Mouse (Mus musculus) lung, embryonic 14.5 days (tissue): ENCODE measurements around the gene Slc26a10. TPM values are rescaled to one million over a fixed set of nuclear protein-coding genes. Genes with fewer than 3 reads are reported as not detected.
"Not testable (repeated sequence)": the region's sequence is repeated elsewhere in the genome, so short reads cannot be mapped to it uniquely, and the experiment has no call there.

Experiments used
- ATAC-seq: fragments of 200-750 bp; cut with Nextera tagmentation; 2 replicates; pipeline ENCODE4 v1.8.0; 2017; ENCODE audit warnings: mild to moderate bottlenecking, moderate TSS enrichment, moderate library complexity; ENCODE audit not compliant: insufficient read depth
- DNase-seq: peaks from one replicate; pipeline ENCODE4 v3.0.0-alpha.2; 2015
- H3K27ac ChIP-seq: fragments of 300-500 bp; sonication (generic); 2 replicates; pipeline ENCODE4 v1.5.1; 2014; ENCODE audit warnings: low read depth, mild to moderate bottlenecking, moderate library complexity
- H3K27me3 ChIP-seq: fragments of 300-500 bp; sonication (generic); 2 replicates; pipeline ENCODE4 v1.6.1; 2014; ENCODE audit warnings: low read length, control low read depth; ENCODE audit not compliant: insufficient read depth
- H3K36me3 ChIP-seq: fragments of 300-500 bp; sonication (generic); 2 replicates; pipeline ENCODE4 v1.6.1; 2014; ENCODE audit warnings: control low read depth; ENCODE audit not compliant: insufficient read depth
- H3K4me1 ChIP-seq: fragments of 300-500 bp; sonication (generic); 2 replicates; pipeline ENCODE4 v1.6.1; 2014; ENCODE audit warnings: antibody characterized with exemption, control low read depth; ENCODE audit not compliant: insufficient read depth
- H3K4me2 ChIP-seq: fragments of 300-500 bp; sonication (generic); 2 replicates; pipeline ENCODE4 v1.6.1; 2014; ENCODE audit warnings: mild to moderate bottlenecking
- H3K4me3 ChIP-seq: fragments of 300-500 bp; sonication (generic); 2 replicates; pipeline ENCODE4 v1.5.1; 2014; ENCODE audit warnings: low read depth, low read length
- H3K9ac ChIP-seq: fragments of 300-500 bp; sonication (generic); 2 replicates; pipeline ENCODE4 v1.6.1; 2014
- H3K9me3 ChIP-seq: fragments of 300-500 bp; sonication (generic); 2 replicates; pipeline ENCODE4 v1.6.1; 2016; ENCODE audit warnings: low read depth, low read length, control low read depth
- CTCF ChIP-seq: IDR thresholded peaks from 2 replicates; pipeline ENCODE4 v1.5.1; 2016; ENCODE audit warnings: antibody characterized with exemption, low read depth
- WGBS: fragments of 180-500 bp; shearing (Covaris S2); extraction: QIAGEN DNeasy Blood & Tissue Kit; methylation state at CpG from one replicate; pipeline ENCODE4 v1.1.7; 2014; 5-methylcytosine and 5-hydroxymethylcytosine counted together
- polyA plus RNA-seq: library from polyadenylated mRNA; unstranded; fragments of >200 nt; fragmentation: Nextera tagmentation; extraction: Ambion mirVana; gene quantifications from 2 replicates; pipeline ENCODE4 v1.2.1, GENCODE M21; 2014

Gene Slc26a10
- polyA plus RNA-seq, 1 experiment from 2014 or later: 0.09 TPM

DNA sequence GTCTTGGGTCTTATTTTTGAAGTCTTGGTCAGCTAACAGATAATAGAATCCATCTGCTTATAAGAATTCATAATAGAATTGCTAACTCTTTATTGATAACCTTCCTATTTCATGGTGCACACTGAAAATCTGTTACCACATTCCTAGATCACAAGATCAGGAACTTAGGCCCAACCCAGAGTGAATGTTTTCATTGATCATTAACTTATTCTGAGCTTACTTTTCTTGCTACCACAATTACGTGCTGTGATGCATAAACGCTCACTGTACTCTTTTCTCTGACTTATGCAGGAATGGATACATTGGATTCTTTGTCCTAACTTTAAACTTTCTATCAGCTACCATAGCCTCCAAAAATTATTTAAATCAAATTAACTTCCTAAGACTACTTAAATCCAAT, 26.2 kb downstream of the Slc26a10 start:
- DNase-seq (no peak), ATAC-seq (no peak)
- Histone ChIP-seq H3K27me3 (no peaks in the 10 kb centered on the region), H3K9ac (no peak overlapping the region), H3K36me3 (no peaks in the 10 kb centered on the region), H3K4me3 (no peak overlapping the region), H3K4me1 (no peaks in the 10 kb centered on the region), H3K9me3 (no peaks in the 10 kb centered on the region), H3K4me2 (no peak overlapping the region), H3K27ac (no peak overlapping the region)
- no peak for TF ChIP-seq CTCF
- 91% methylated on average over 2 of the region's 2 CpGs for WGBS

DNA sequence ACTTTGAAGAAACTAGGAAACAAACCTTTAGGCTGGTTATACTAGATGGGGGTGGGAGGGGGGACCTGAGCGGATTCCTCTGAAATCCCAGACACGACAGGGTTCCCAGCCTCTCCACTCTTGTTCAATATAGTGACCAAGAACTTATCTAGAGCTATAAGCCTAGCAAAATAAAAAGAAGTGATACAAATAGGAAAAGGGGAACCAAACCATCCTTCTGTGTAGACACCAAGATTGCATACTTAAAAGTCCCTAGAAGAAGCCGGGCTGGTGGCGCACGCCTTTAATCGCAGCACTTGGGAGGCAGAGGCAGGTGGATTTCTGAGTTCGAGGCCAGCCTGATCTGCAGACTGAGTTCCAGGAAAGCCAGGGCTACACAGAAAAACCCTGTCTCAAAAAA, 27.1 kb downstream of the Slc26a10 start:
- no peak for ATAC-seq
- H3K27me3 ChIP-seq: no peaks in the 10 kb centered on the region
- H3K4me3 ChIP-seq: no peak overlapping the region
- H3K36me3 ChIP-seq: no peaks in the 10 kb centered on the region
- 93% methylated on average over 7 of the region's 7 CpGs for WGBS
- H3K4me1 ChIP-seq: no peaks in the 10 kb centered on the region
- H3K9me3 ChIP-seq: no peaks in the 10 kb centered on the region
- no peak for TF ChIP-seq CTCF
- H3K9ac ChIP-seq: no peak overlapping the region
- no peak overlapping the region for H3K27ac ChIP-seq
- DNase-seq: no peak
- H3K4me2 ChIP-seq: no peak overlapping the region

DNA sequence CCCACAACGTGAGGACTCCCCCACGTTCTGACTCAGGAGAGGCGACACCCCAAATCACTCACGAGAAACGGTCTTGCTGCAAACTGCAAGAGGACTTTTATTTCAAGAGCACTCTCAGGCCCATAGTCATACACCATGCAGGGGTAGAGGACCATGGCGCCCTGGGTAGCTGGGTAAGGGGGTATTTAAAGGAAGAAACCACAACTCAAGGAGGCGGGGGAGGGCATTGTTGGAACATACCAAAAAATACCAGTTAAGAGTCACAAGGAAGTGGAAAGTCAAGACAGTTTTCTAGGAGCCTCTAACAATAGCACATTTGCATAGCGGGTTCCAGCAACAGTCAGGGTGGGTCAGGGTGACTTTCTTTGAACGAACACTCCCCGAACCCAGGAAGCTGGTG, 27.9 kb downstream of the Slc26a10 start:
- ATAC-seq, DNase-seq, H3K4me2 ChIP-seq, H3K27ac ChIP-seq, H3K27me3 ChIP-seq, H3K36me3 ChIP-seq, H3K4me1 ChIP-seq, H3K9ac ChIP-seq, H3K9me3 ChIP-seq, H3K4me3 ChIP-seq: not testable (repeated sequence)
- 81% methylated on average over 10 of the region's 10 CpGs for WGBS

DNA sequence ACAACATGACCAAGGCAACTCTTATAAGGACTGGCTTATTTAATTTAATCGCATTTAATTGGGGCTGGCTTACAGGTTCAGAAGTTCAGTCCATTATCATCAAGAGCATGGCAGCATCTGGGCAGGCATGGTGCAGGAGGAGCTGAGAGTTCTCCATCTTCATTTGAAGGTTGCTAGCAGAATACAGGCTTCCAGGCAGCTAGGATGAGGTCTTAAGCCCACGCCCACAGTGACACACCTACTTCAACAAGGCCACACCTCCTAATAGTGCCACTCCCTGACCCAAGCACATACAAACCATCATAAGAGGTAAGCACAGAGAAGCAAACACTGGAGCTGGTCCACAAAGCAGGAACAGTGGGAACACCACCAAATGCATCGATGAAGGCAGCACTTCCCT, 29.2 kb downstream of the Slc26a10 start:
- 79% methylated on average over 3 of the region's 3 CpGs for WGBS
- H3K4me2 ChIP-seq, H3K27me3 ChIP-seq, H3K27ac ChIP-seq, DNase-seq, H3K36me3 ChIP-seq, ATAC-seq, H3K9ac ChIP-seq, H3K4me3 ChIP-seq, H3K9me3 ChIP-seq, H3K4me1 ChIP-seq: not testable (repeated sequence)

DNA sequence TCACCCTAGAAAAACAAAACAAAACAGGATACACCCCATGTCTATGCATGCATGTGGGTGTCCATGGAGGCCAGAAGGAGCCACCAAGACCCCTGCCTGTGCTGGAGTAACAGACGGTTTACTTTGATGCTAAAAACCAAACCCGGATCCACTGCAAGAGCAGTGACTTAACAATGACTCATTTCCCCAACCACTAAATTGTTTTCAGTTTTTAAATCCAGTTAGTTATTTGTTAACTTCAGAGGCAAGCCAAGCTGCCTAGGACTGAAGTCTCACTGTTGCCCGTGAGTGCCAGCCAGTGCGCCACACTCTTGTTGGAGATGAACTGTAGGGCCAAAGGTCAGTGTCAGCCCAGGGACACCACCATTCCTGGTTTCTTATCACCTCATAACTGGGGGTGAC, 30.0 kb downstream of the Slc26a10 start:
- H3K27ac ChIP-seq: no peak overlapping the region
- H3K4me2 ChIP-seq: no peak overlapping the region
- H3K9me3 ChIP-seq: no peaks in the 10 kb centered on the region
- no peak overlapping the region for H3K4me3 ChIP-seq
- no peaks in the 10 kb centered on the region for H3K4me1 ChIP-seq
- WGBS: 61% methylated on average over 4 of the region's 4 CpGs
- ATAC-seq: no peak
- no peaks in the 10 kb centered on the region for H3K36me3 ChIP-seq
- no peak for TF ChIP-seq CTCF
- no peak for DNase-seq
- no peak overlapping the region for H3K9ac ChIP-seq
- no peaks in the 10 kb centered on the region for H3K27me3 ChIP-seq

DNA sequence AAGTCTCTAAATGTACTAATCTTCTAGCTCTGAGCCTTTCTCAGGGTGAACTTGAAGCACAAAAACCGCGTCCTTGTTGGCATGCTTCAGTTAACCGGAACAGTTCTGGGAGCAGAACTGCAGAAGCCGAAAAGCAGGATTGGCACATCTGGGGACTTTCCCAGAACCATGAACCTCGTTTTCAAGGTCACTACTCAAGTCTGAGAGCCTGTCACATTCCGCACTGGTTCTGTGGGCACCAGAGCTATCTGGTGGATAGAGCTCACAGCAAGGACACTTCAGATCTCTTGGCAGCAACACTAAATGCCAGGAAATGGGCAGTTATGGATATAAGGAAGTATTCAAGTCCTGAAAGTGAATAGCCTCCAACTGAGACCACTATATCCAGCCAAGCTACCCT, 33.3 kb downstream of the Slc26a10 start:
- H3K36me3 ChIP-seq: no peaks in the 10 kb centered on the region
- TF ChIP-seq CTCF: no peak
- H3K27me3 ChIP-seq: no peaks in the 10 kb centered on the region
- H3K27ac ChIP-seq: no peak overlapping the region
- H3K4me1 ChIP-seq: no peaks in the 10 kb centered on the region
- H3K4me3 ChIP-seq: no peak overlapping the region
- DNase-seq (no peak), ATAC-seq (no peak)
- WGBS: 79% methylated on average over 6 of the region's 6 CpGs
- H3K9ac ChIP-seq: no peak overlapping the region
- no peaks in the 10 kb centered on the region for H3K9me3 ChIP-seq
- no peak overlapping the region for H3K4me2 ChIP-seq

DNA sequence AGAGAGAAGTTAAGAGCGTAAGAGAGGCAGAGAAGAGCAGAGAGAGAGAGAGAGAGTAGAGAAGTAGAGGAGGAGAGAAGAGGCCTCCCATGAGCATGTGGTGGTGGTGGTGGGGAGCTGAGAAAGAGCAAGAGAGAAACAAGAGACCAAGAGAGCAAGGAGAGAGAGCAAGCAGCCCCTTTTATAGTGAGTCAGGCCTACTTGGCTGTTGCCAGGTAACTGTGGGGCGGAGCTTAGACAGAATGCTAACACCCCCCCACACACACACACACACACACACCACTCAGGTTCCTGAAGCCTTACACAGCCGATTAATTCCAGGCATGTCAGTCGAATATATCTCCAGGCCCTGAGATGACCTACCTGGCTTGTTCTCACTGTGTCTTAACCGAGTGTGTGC, 35.1 kb downstream of the Slc26a10 start:
- Histone ChIP-seq H3K4me1 (no peaks in the 10 kb centered on the region), H3K9ac (no peak overlapping the region), H3K4me2 (no peak overlapping the region), H3K4me3 (no peak overlapping the region), H3K9me3 (no peaks in the 10 kb centered on the region), H3K36me3 (no peaks in the 10 kb centered on the region), H3K27me3 (no peaks in the 10 kb centered on the region), H3K27ac (no peak overlapping the region)
- DNase-seq (no peak), ATAC-seq (no peak)
- no peak for TF ChIP-seq CTCF
- WGBS: 73% methylated on average over 5 of the region's 5 CpGs

DNA sequence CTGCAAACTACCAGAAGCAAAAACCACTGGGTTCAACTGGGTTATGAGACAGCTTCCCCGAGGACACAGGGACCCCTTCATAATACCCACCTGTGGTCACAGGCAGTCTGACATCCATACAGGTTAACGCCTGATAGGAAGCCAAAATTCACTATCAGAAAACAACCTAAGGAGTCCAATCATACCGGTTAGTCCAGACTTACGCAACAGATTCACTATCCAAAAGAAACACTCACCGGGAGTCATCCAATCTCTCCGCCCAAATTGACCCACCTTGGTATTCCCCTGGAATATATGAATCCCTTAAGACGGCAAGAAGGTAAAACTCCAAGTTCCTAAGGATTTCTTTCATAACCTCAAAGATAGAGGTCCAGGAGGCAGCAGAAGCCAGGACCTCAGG, 35.9 kb downstream of the Slc26a10 start:
- H3K4me3 ChIP-seq: no peak overlapping the region
- no peaks in the 10 kb centered on the region for H3K4me1 ChIP-seq
- H3K27ac ChIP-seq: no peak overlapping the region
- no peak for DNase-seq
- H3K27me3 ChIP-seq: no peaks in the 10 kb centered on the region
- H3K36me3 ChIP-seq: no peaks in the 10 kb centered on the region
- ATAC-seq: no peak
- H3K9me3 ChIP-seq: no peaks in the 10 kb centered on the region
- no peak for TF ChIP-seq CTCF
- WGBS: 86% methylated on average over 7 of the region's 7 CpGs
- H3K9ac ChIP-seq: no peak overlapping the region
- no peak overlapping the region for H3K4me2 ChIP-seq
